In genomic region chr16:20144568-20144967, GRCm38 (mm10) we compare ENCODE assay signal across 15 mouse cellular contexts. TPM values are rescaled to one million over a fixed set of nuclear protein-coding genes. Genes with fewer than 3 reads are reported as not detected.
A peak's percentile ranks its signal among the peaks of the same experiment; 100 is the strongest.
DNase-seq lines count a peak whose midpoint lies in the region.
"Had no signal": no experiment of that assay in that cellular context is flagged by ENCODE, and none has a peak within 500 bp of the region (broad histone marks: within the 10 kb centered on the region; RNA-seq: fewer than 3 reads in every experiment).

No protein-coding gene starts in this region.

- peak; percentile 31 for DNase-seq in 416B (ENCODE audit: low read depth)
- DNase-seq in CD4-positive helper T cell, adult 2 months (ENCODE audit: low read depth, low spot score), result peak; percentile 39
- DNase-seq in induced T-regulatory cell, adult 2 months (ENCODE audit: low read depth), result peak; percentile 27
- no peak for DNase-seq in layer of hippocampus, adult 9-11 months
- DNase-seq in gastrocnemius, postnatal 10 days, result no peak
- DNase-seq: adrenal gland, adult 8-10 months; adrenal gland, postnatal 14 days; adrenal gland, postnatal 36 days; B cell, adult 2 months; cerebellum, adult 11-12 months; cerebellum, adult 2 months; cerebellum, adult 9-10 months; cerebellum, postnatal 10 days; cerebellum, postnatal 25 days; forebrain, postnatal 0 days had no signal

RNA-seq across cellular contexts. Expression of gene Yeats2, which starts 3.7 kb away (rescaled TPM):
- 10 to 100 TPM; 18.1 to 29.7 TPM for total RNA-seq in gastrocnemius, postnatal 10 days (2021)

RNA-seq across cellular contexts. Expression of gene Klhl24, which starts 47.2 kb away (rescaled TPM):
- total RNA-seq in gastrocnemius, postnatal 10 days (2021), result 100 to 1,000 TPM; 189 to 190 TPM

Comparison
In these comparisons a context has a peak if more than half of its experiments do, and no peak if none do; other contexts are left out.
1. DNase-seq: peak in 416B (single experiment), CD4-positive helper T cell, adult 2 months (single experiment) and induced T-regulatory cell, adult 2 months (single experiment); none in layer of hippocampus, adult 9-11 months (single experiment) and gastrocnemius, postnatal 10 days (single experiment).